Mouse (Mus musculus): ENCODE measurements around the gene Rcc1l.

GRCm38 (mm10) chr5:134102720-134103119 lies 73.9 kb downstream of the Rcc1l start:
- TF ChIP-seq POLR2A (IDR thresholded peaks at IDR 0.05; ENCODE audit: low read depth, low read length) (no peak), CTCF (IDR thresholded peaks at IDR 0.05; ENCODE audit: borderline replicate concordance, insufficient read depth, low read length) (no peak)
